Mouse (Mus musculus): Measurements from ENCODE around the gene Eif4g3.

- TF ChIP-seq CTCF (IDR thresholded peaks at IDR 0.05; ENCODE audit: insufficient read depth, low read depth, low read length) (no peak), POLR2A (IDR thresholded peaks at IDR 0.05; ENCODE audit: insufficient read depth, low read depth, low read length) (no peak)
These were observed 2.6 kb downstream of the Eif4g3 start for GRCm38 (mm10) chr4:137995399-137995798.
